Mouse (Mus musculus): Measurements from ENCODE around the gene Mrpl20. TPM values are rescaled to one million over a fixed set of nuclear protein-coding genes. Genes with fewer than 3 reads are reported as not detected.
A peak's percentile ranks its signal among the peaks of the same experiment; 100 is the strongest.
"Not testable (repeated sequence)": the region's sequence is repeated elsewhere in the genome, so short reads cannot be mapped to it uniquely, and the experiment has no call there.

Gene Mrpl20
- polyA plus RNA-seq, 1 experiment from 2014 or later: 253 TPM

DNA sequence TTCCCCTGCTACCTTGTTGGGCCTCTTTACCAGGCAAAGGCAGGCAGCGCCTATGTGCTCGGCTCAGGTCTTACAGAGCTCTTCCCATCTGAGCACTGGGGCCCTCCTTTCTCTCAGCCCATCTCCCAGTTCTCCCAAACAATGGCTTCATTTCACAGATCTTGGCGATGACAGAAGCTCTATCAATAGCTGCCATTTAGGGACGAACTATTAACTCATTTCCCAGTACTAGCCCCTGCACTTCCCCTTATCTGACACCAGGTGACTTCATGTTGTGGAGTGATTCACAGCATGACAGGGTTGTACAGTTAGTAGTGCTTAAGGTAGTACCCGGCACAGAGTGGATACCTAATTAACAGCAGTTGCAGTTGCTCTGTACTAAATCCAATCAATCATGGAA, 16.9 kb upstream of the Mrpl20 start, which contains the start of gene Tmem88b:
Gene Tmem88b, minus strand, starts transcription at position 56 of the 400 bp plus-strand sequence.
- Histone ChIP-seq H3K36me3 (no peaks in the 10 kb centered on the region), H3K27ac (peak within 1 kb of the TSS; percentile 95; the same call in 1 of the 2 replicates), H3K4me2 (peak within 1 kb of the TSS; percentile 68), H3K9me3 (no peaks in the 10 kb centered on the region), H3K27me3 (no peaks in the 10 kb centered on the region), H3K4me1 (replicated peaks) (peaks cover 18% of the 10 kb centered on the region), H3K9ac (peak within 1 kb of the TSS; percentile 84), H3K4me3 (peak within 1 kb of the TSS; percentile 63)
- 67% methylated on average over 5 of the region's 5 CpGs for WGBS
- no peak for ATAC-seq (ENCODE audit: low FRiP score)

DNA sequence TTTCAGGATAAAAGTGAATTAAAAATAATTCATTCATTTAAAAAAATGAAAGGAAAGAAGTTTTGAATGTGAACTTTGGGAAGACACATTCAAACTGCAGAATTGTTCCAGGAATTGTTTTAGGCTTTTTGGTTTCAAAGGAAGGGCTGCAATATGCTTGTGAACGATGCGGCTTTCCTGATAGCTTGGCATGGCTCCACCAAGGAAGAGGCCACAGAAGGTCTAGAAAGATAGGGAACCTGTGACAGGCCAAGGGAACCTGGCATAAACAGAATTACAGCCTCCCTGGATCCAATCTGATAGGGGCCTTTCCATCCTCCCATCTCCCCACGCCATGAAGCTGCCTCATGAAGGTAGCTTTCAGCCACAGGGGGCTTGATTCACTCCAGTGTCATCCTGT, 14.4 kb upstream of the Mrpl20 start:
- Histone ChIP-seq H3K4me3 (no peak overlapping the region), H3K9ac (no peak overlapping the region), H3K27me3 (peaks cover 6% of the 10 kb centered on the region; the same call in 1 of the 2 replicates), H3K36me3 (no peaks in the 10 kb centered on the region), H3K9me3 (no peaks in the 10 kb centered on the region), H3K4me1 (replicated peaks) (peaks cover 17% of the 10 kb centered on the region), H3K4me2 (no peak overlapping the region), H3K27ac (no peak overlapping the region)
- 76% methylated on average over 3 of the region's 3 CpGs for WGBS
- ATAC-seq (ENCODE audit: low FRiP score): no peak

DNA sequence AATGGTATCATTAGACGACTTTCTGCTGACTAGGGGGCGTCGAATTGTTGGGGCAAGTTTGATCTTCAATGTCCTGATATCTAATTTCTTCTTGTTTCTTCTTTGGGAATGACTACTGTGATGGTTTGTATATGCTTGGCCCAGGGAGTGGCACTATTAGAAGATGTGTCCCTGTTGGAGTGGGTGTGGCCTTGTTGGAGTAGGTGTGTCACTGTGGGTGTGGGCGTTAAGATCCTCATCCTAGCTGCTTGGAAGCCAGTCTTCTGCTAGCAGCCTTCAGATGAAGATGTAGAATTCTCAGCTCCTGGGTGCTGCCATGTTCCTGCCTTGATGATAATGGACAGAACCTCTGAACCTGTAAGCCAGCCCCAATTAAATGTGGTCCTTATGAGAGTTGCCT, 13.8 kb upstream of the Mrpl20 start:
- not testable (repeated sequence) for H3K27ac ChIP-seq; H3K9me3 ChIP-seq; ATAC-seq (ENCODE audit: low FRiP score); H3K27me3 ChIP-seq; H3K9ac ChIP-seq; H3K4me2 ChIP-seq; H3K36me3 ChIP-seq; H3K4me3 ChIP-seq
- 86% methylated on average over 4 of the region's 4 CpGs for WGBS
- peaks cover 12% of the 10 kb centered on the region for H3K4me1 ChIP-seq (replicated peaks)

- WGBS: 73% methylated on average over 3 of the region's 3 CpGs
- H3K9ac ChIP-seq: no peak within 1 kb of the TSS
- no peaks in the 10 kb centered on the region for H3K36me3 ChIP-seq
- H3K4me2 ChIP-seq: no peak within 1 kb of the TSS
- no peak within 1 kb of the TSS for H3K27ac ChIP-seq
- no peak within 1 kb of the TSS for H3K4me3 ChIP-seq
- peaks cover 7% of the 10 kb centered on the region; the same call in 1 of the 2 replicates for H3K4me1 ChIP-seq (replicated peaks)
- H3K9me3 ChIP-seq: no peaks in the 10 kb centered on the region
- H3K27me3 ChIP-seq: peaks cover 6% of the 10 kb centered on the region; the same call in 1 of the 2 replicates
- no peak for ATAC-seq (ENCODE audit: low FRiP score)
Measured at GRCm38 (mm10) chr4:155790021-155790489, 12.6 kb upstream of the Mrpl20 start, which contains the start of gene Ankrd65. TSS of gene Ankrd65 (plus strand) at chr4:155790439.

GRCm38 (mm10) chr4:155790650-155791161, 12.0 kb upstream of the Mrpl20 start:
- Histone ChIP-seq H3K4me2 (no peak overlapping the region), H3K36me3 (no peaks in the 10 kb centered on the region), H3K4me1 (replicated peaks) (peaks cover under 1% of the 10 kb centered on the region; the same call in 1 of the 2 replicates), H3K9ac (no peak overlapping the region), H3K27ac (no peak overlapping the region), H3K27me3 (peaks cover 6% of the 10 kb centered on the region; the same call in 1 of the 2 replicates), H3K9me3 (no peaks in the 10 kb centered on the region), H3K4me3 (no peak overlapping the region)
- 76% methylated on average over 3 of the region's 3 CpGs for WGBS
- no peak for ATAC-seq (ENCODE audit: low FRiP score)

- Histone ChIP-seq H3K4me2 (no peak overlapping the region), H3K36me3 (no peaks in the 10 kb centered on the region), H3K4me3 (no peak overlapping the region), H3K27me3 (peaks cover 10% of the 10 kb centered on the region; the same call in 1 of the 2 replicates), H3K9me3 (no peaks in the 10 kb centered on the region), H3K27ac (no peak overlapping the region), H3K4me1 (replicated peaks) (no peaks in the 10 kb centered on the region), H3K9ac (no peak overlapping the region)
- WGBS: 77% methylated on average over 24 of the region's 24 CpGs
- no peak for ATAC-seq (ENCODE audit: low FRiP score)
Measured at GRCm38 (mm10) chr4:155791240-155791933, 11.3 kb upstream of the Mrpl20 start.

- no peak overlapping the region for H3K4me2 ChIP-seq
- H3K9ac ChIP-seq: no peak overlapping the region
- H3K36me3 ChIP-seq: no peaks in the 10 kb centered on the region
- ATAC-seq (ENCODE audit: low FRiP score): no peak
- H3K4me1 ChIP-seq (replicated peaks): no peaks in the 10 kb centered on the region
- H3K4me3 ChIP-seq: no peak overlapping the region
- H3K9me3 ChIP-seq: no peaks in the 10 kb centered on the region
- 81% methylated on average over 2 of the region's 2 CpGs for WGBS
- H3K27me3 ChIP-seq: peaks cover 13% of the 10 kb centered on the region; the same call in 1 of the 2 replicates
- H3K27ac ChIP-seq: no peak overlapping the region
Measured at GRCm38 (mm10) chr4:155793730-155794129, 8.9 kb upstream of the Mrpl20 start.

- H3K9ac ChIP-seq: no peak overlapping the region
- 94% methylated on average over 1 of the region's 1 CpGs for WGBS
- ATAC-seq (ENCODE audit: low FRiP score): no peak
- no peak overlapping the region for H3K4me3 ChIP-seq
- H3K27me3 ChIP-seq: 0 out of 2 replicates have a peak, but pooled peaks cover 8% of the 10 kb centered on the region
- no peaks in the 10 kb centered on the region for H3K9me3 ChIP-seq
- H3K4me1 ChIP-seq (replicated peaks): peaks cover 24% of the 10 kb centered on the region
- H3K27ac ChIP-seq: no peak overlapping the region
- peaks cover 16% of the 10 kb centered on the region for H3K36me3 ChIP-seq
- H3K4me2 ChIP-seq: no peak overlapping the region
Measured at GRCm38 (mm10) chr4:155802075-155802474, 603 bp upstream of the Mrpl20 start.

DNA sequence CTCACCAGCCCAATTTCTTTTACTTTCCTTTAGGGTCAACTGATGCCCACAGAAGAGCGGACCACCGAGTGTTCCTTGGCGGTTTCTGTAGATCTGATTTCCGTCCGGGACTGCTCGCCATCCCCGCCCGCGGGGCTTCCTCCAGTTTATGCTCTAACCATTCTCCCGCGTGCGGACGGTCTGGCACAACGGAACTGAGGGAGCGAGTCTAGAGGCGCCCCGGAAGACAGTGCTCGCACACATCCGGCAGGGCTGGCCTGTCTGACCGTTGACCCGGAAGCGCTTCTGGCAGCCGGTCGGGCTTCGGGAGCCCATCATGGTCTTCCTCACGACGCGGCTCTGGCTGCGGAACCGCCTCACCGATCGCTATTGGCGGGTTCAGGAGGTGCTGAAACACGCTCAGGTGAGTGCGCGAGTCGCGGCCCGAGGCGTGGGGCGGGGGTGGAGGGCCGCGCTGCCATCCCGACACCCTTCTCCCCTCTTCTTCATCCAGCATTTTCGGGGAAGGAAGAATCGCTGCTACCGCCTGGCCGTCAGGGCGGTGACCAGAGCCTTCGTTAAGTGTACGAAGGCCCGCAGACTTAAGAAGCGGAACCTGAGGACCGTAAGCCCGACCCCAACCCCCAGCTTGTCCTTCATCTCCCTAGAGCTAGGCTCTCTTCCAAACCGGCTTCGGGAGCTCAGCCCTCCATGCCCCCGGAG, 813 bp downstream of the Mrpl20 start:
- Histone ChIP-seq H3K27me3 (0 out of 2 replicates have a peak, but pooled peaks cover 8% of the 10 kb centered on the region), H3K36me3 (peaks cover 29% of the 10 kb centered on the region), H3K4me2 (peak overlapping the region; percentile 82), H3K27ac (peak overlapping the region; percentile 81), H3K4me1 (replicated peaks) (peaks cover 24% of the 10 kb centered on the region), H3K9ac (peak overlapping the region; percentile 94), H3K9me3 (no peaks in the 10 kb centered on the region), H3K4me3 (peak overlapping the region; percentile 92)
- ATAC-seq (ENCODE audit: low FRiP score): peak; percentile 97
- WGBS: under 1% methylated on average over 55 of the region's 58 CpGs

DNA sequence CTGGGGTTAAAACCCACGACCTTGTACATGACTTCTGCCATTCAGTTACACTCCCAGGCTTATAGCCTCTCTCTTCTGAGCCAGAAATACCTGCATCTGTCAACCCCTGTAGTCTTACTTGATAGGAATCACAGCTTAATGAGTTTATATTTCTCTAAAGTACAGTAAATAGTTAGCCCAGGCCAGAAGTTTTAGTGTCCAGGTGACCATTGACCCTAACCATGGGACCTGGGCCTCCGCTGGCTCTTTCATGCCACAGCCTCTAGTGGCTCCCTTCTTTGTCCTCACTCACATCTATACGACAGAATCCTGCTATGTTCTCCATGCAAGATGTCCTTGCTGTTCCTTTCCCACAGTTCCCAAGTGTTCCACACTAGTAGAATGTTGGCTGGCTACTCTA, 5.2 kb downstream of the Mrpl20 start:
- no peaks in the 10 kb centered on the region for H3K27me3 ChIP-seq
- no peak overlapping the region for H3K27ac ChIP-seq
- peaks cover 54% of the 10 kb centered on the region for H3K36me3 ChIP-seq
- 86% methylated on average over 3 of the region's 3 CpGs for WGBS
- H3K4me2 ChIP-seq: no peak overlapping the region
- no peak for ATAC-seq (ENCODE audit: low FRiP score)
- no peaks in the 10 kb centered on the region for H3K9me3 ChIP-seq
- no peak overlapping the region for H3K4me3 ChIP-seq
- H3K4me1 ChIP-seq (replicated peaks): peaks cover 31% of the 10 kb centered on the region
- H3K9ac ChIP-seq: no peak overlapping the region

- peak within 1 kb of the TSS; percentile 92 for H3K27ac ChIP-seq
- peaks cover 72% of the 10 kb centered on the region for H3K36me3 ChIP-seq
- peak within 1 kb of the TSS; percentile 100 for H3K9ac ChIP-seq
- H3K4me2 ChIP-seq: peak within 1 kb of the TSS; percentile 97
- peak; percentile 99 for ATAC-seq (ENCODE audit: low FRiP score)
- H3K27me3 ChIP-seq: no peaks in the 10 kb centered on the region
- H3K4me1 ChIP-seq (replicated peaks): peaks cover 32% of the 10 kb centered on the region
- H3K4me3 ChIP-seq: peak within 1 kb of the TSS; percentile 100
- WGBS: under 1% methylated on average over 60 of the region's 60 CpGs
- H3K9me3 ChIP-seq: no peaks in the 10 kb centered on the region
Measured at GRCm38 (mm10) chr4:155811929-155812664, 9.4 kb downstream of the Mrpl20 start, which contains the start of gene Ccnl2. TSS of gene Ccnl2 (plus strand) at chr4:155812489.
